Mouse (Mus musculus): ENCODE results near the gene Gna14.
A peak's percentile ranks its signal among the peaks of the same experiment; 100 is the strongest.

The Gna14 gene

GRCm38 (mm10) chr19:16457127-16457526, 21.6 kb downstream of the Gna14 start:
- DNase-seq = no peak

- DNase-seq = no peak
Measured at GRCm38 (mm10) chr19:16459317-16459716, 23.8 kb downstream of the Gna14 start.

GRCm38 (mm10) chr19:16460292-16460691, 24.7 kb downstream of the Gna14 start:
- no peak for DNase-seq

GRCm38 (mm10) chr19:16460831-16461230, 25.3 kb downstream of the Gna14 start:
- DNase-seq = no peak

- no peak for DNase-seq
Measured at GRCm38 (mm10) chr19:16462461-16462860, 26.9 kb downstream of the Gna14 start.

GRCm38 (mm10) chr19:16464730-16465129, 29.2 kb downstream of the Gna14 start:
- DNase-seq = no peak

- peak; percentile 17 for DNase-seq
Measured at GRCm38 (mm10) chr19:16468756-16469374, 33.3 kb downstream of the Gna14 start.

GRCm38 (mm10) chr19:16472655-16473054, 37.1 kb downstream of the Gna14 start:
- no peak for DNase-seq

- DNase-seq = no peak
Measured at GRCm38 (mm10) chr19:16477314-16477946, 41.9 kb downstream of the Gna14 start.

GRCm38 (mm10) chr19:16478186-16478607, 42.6 kb downstream of the Gna14 start:
- no peak for DNase-seq

- DNase-seq = no peak
Measured at GRCm38 (mm10) chr19:16482047-16482446, 46.5 kb downstream of the Gna14 start.

GRCm38 (mm10) chr19:16484237-16484636, 48.7 kb downstream of the Gna14 start:
- DNase-seq = no peak

- DNase-seq = no peak
Measured at GRCm38 (mm10) chr19:16484671-16485070, 49.1 kb downstream of the Gna14 start.

- no peak for DNase-seq
Measured at GRCm38 (mm10) chr19:16490756-16491155, 55.2 kb downstream of the Gna14 start.

- DNase-seq = peak; percentile 53
Measured at GRCm38 (mm10) chr19:16491497-16491896, 55.9 kb downstream of the Gna14 start.

- DNase-seq = no peak
Measured at GRCm38 (mm10) chr19:16492453-16492852, 56.9 kb downstream of the Gna14 start.

GRCm38 (mm10) chr19:16494816-16495516, 59.4 kb downstream of the Gna14 start:
- DNase-seq = no peak

GRCm38 (mm10) chr19:16496016-16496415, 60.5 kb downstream of the Gna14 start:
- DNase-seq = no peak

GRCm38 (mm10) chr19:16502054-16502453, 66.5 kb downstream of the Gna14 start:
- DNase-seq = no peak

GRCm38 (mm10) chr19:16506711-16507364, 71.3 kb downstream of the Gna14 start:
- DNase-seq = peak; percentile 76

GRCm38 (mm10) chr19:16510343-16511080, 75.0 kb downstream of the Gna14 start:
- no peak for DNase-seq

GRCm38 (mm10) chr19:16511081-16511420, 75.5 kb downstream of the Gna14 start:
- no peak for DNase-seq

- DNase-seq = no peak
Measured at GRCm38 (mm10) chr19:16514201-16514600, 78.6 kb downstream of the Gna14 start.

Data from retina, postnatal 1 day (tissue).